25 mouse cellular contexts compared by ENCODE assay signal in the genomic region with DNA sequence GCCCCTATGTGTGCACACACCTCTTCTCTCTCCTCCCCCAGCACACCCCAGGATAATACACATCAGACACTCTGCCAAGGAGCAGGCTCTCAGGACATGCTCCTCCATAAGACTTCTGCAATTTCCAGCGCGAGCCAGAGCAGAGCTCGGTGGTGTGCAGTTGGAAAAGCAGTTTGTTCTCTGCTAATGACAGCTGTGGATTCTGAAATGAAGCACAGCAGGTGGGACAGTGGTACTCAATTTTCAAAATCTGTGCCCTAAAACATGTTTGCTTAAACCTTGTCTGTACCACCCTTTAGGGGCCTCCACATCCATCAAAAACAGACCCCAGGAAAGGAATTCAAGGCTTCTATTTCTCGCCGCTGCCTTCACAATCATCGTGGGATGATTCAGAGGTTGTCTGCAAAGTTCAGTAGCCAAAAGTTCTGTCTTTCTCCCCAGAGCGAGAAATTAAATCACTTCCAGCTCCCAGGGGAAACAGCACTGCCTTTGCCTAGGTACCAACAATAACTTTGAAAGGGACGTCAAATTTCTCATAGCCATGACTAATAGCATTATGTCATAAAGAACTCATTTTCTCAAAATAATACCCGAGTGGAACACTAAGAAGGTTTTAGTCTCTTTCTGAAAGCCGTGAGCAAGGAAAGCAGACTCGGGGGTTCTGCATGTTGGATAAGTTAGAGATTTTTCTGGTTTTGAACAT.
DNase-seq lines count a peak whose midpoint lies in the region; ATAC-seq and TF ChIP-seq lines count a peak whose summit lies in the region.
"Had no signal": no experiment of that assay in that cellular context is flagged by ENCODE, and none has a peak within 500 bp of the region (broad histone marks: within the 10 kb centered on the region; RNA-seq: fewer than 3 reads in every experiment).

No protein-coding gene starts in this region.

- H3K27me3 ChIP-seq in midbrain, embryonic 13.5 days: no peaks in the 10 kb centered on the region
- H3K27me3 ChIP-seq in midbrain, embryonic 10.5 days (ENCODE audit: low read depth, poor library complexity, severe bottlenecking): no peaks in the 10 kb centered on the region
- H3K27me3 ChIP-seq in forebrain, embryonic 13.5 days: no peaks in the 10 kb centered on the region
- H3K27me3 ChIP-seq: hindbrain, embryonic 12.5 days; intestine, embryonic 15.5 days; limb, embryonic 12.5 days; stomach, embryonic 15.5 days had no signal

- DNase-seq in heart, adult 11 months: peak; percentile 80
- no peak for DNase-seq in heart, postnatal 36 days
- no peak for DNase-seq in midbrain, embryonic 10.5 days (ENCODE audit: low spot score)
- no peak for DNase-seq in right cerebral cortex, adult 18-20 months
- DNase-seq: adrenal gland, postnatal 14 days; cerebellum, adult 11 months; cerebellum, postnatal 25 days; kidney, adult 9 months; kidney, postnatal 36 days; layer of hippocampus, adult 9-11 months; right cerebral cortex, postnatal 14 days; thymus, adult 18-20 months; thymus, postnatal 4 days had no signal

- H3K9me3 ChIP-seq in midbrain, embryonic 13.5 days: no peaks in the 10 kb centered on the region
- no peaks in the 10 kb centered on the region for H3K9me3 ChIP-seq in midbrain, embryonic 10.5 days (replicated peaks)
- H3K9me3 ChIP-seq in forebrain, embryonic 13.5 days (replicated peaks): no peaks in the 10 kb centered on the region
- H3K9me3 ChIP-seq: heart, embryonic 10.5 days; hindbrain, embryonic 12.5 days; intestine, embryonic 15.5 days; limb, embryonic 12.5 days; liver, embryonic 15.5 days; stomach, embryonic 15.5 days had no signal

- peak overlapping the region; percentile 36; the same call in 1 of the 2 replicates for H3K27ac ChIP-seq in midbrain, embryonic 13.5 days
- no peak overlapping the region for H3K27ac ChIP-seq in midbrain, embryonic 10.5 days (replicated peaks)
- peak overlapping the region; percentile 54 for H3K27ac ChIP-seq in embryonic fibroblast, embryonic 13.5 days (ENCODE audit: insufficient read depth, low read length)
- H3K27ac ChIP-seq in forebrain, embryonic 13.5 days: no peak overlapping the region
- H3K27ac ChIP-seq: heart, embryonic 10.5 days; hindbrain, embryonic 12.5 days; intestine, embryonic 15.5 days; limb, embryonic 12.5 days; liver, embryonic 15.5 days; macrophage; stomach, embryonic 15.5 days had no signal

- TF ChIP-seq CTCF in embryonic fibroblast, embryonic 13.5 days (IDR thresholded peaks at IDR 0.05; ENCODE audit: borderline replicate concordance, insufficient read depth, low read length): no peak

- H3K4me1 ChIP-seq in midbrain, embryonic 13.5 days (replicated peaks): peaks cover 38% of the 10 kb centered on the region
- H3K4me1 ChIP-seq in midbrain, embryonic 10.5 days: peaks cover 28% of the 10 kb centered on the region
- peaks cover 11% of the 10 kb centered on the region for H3K4me1 ChIP-seq in embryonic fibroblast, embryonic 13.5 days (ENCODE audit: control insufficient read depth, insufficient read depth, low read length)
- H3K4me1 ChIP-seq in forebrain, embryonic 13.5 days: peaks cover 9% of the 10 kb centered on the region
- H3K4me1 ChIP-seq: heart, embryonic 10.5 days; intestine, embryonic 15.5 days; liver, embryonic 15.5 days; stomach, embryonic 15.5 days had no signal

- ATAC-seq in midbrain, embryonic 13.5 days: no peak
- ATAC-seq in forebrain, embryonic 13.5 days: no peak
- ATAC-seq: forebrain, embryonic 14.5 days; intestine, embryonic 15.5 days had no signal

- H3K36me3 ChIP-seq in midbrain, embryonic 13.5 days: no peaks in the 10 kb centered on the region
- H3K36me3 ChIP-seq in midbrain, embryonic 10.5 days: no peaks in the 10 kb centered on the region
- no peaks in the 10 kb centered on the region for H3K36me3 ChIP-seq in forebrain, embryonic 13.5 days (ENCODE audit: poor library complexity, severe bottlenecking)
- H3K36me3 ChIP-seq: heart, embryonic 10.5 days; hindbrain, embryonic 12.5 days; intestine, embryonic 15.5 days; limb, embryonic 12.5 days; liver, embryonic 15.5 days; stomach, embryonic 15.5 days had no signal

- H3K4me3 ChIP-seq in midbrain, embryonic 13.5 days (replicated peaks): no peak overlapping the region
- no peak overlapping the region for H3K4me3 ChIP-seq in midbrain, embryonic 10.5 days
- H3K4me3 ChIP-seq in embryonic fibroblast, embryonic 13.5 days (ENCODE audit: insufficient read depth, low read length): no peak overlapping the region
- H3K4me3 ChIP-seq in forebrain, embryonic 13.5 days: no peak overlapping the region
- H3K4me3 ChIP-seq: erythroblast, embryonic 14.5 days; heart, embryonic 10.5 days; hindbrain, embryonic 12.5 days; intestine, embryonic 15.5 days; limb, embryonic 12.5 days; liver, embryonic 15.5 days; stomach, embryonic 15.5 days had no signal

- H3K9ac ChIP-seq in midbrain, embryonic 13.5 days (replicated peaks): no peak overlapping the region
- H3K9ac ChIP-seq in forebrain, embryonic 13.5 days: no peak overlapping the region
- H3K9ac ChIP-seq: hindbrain, embryonic 12.5 days; intestine, embryonic 15.5 days; limb, embryonic 12.5 days; liver, embryonic 15.5 days; stomach, embryonic 15.5 days had no signal

- TF ChIP-seq POLR2A in embryonic fibroblast, embryonic 13.5 days (IDR thresholded peaks at IDR 0.05; ENCODE audit: low read depth, low read length): no peak

- no peak overlapping the region; the same call in 1 of the 2 replicates for H3K4me2 ChIP-seq in midbrain, embryonic 13.5 days (replicated peaks)
- H3K4me2 ChIP-seq in forebrain, embryonic 13.5 days: no peak overlapping the region
- H3K4me2 ChIP-seq: hindbrain, embryonic 12.5 days; intestine, embryonic 15.5 days; limb, embryonic 12.5 days; liver, embryonic 15.5 days; stomach, embryonic 15.5 days had no signal

- 40% methylated on average over 11 of the region's 11 CpGs for WGBS in midbrain, embryonic 13.5 days
- WGBS in midbrain, embryonic 10.5 days: 62% methylated on average over 11 of the region's 11 CpGs
- WGBS in forebrain, embryonic 13.5 days: 68% methylated on average over 11 of the region's 11 CpGs

- intact Hi-C loops in heart, postnatal 36 days (cut with DNase I): no loop called here

Comparison
In these comparisons a context has a peak if more than half of its experiments do, and no peak if none do; other contexts are left out.
1. H3K27ac ChIP-seq: peak in midbrain, embryonic 13.5 days (single experiment) and embryonic fibroblast, embryonic 13.5 days (single experiment); none in midbrain, embryonic 10.5 days (single experiment) and forebrain, embryonic 13.5 days (single experiment).